Comparison of ENCODE assay signal across 8 mouse cellular contexts in genomic region chr2:30134378-30134711, GRCm38 (mm10). TPM values are rescaled to one million over a fixed set of nuclear protein-coding genes. Genes with fewer than 3 reads are reported as not detected.
DNase-seq lines count a peak whose midpoint lies in the region; ATAC-seq and TF ChIP-seq lines count a peak whose summit lies in the region.

No protein-coding gene starts in this region.

- WGBS in cerebellum, adult 2 months, result 5% methylated on average over 6 of the region's 6 CpGs
- WGBS in forebrain, postnatal 0 days, result 24% methylated on average over 6 of the region's 6 CpGs
- 10% methylated on average over 6 of the region's 6 CpGs for WGBS in liver, embryonic 13.5 days (ENCODE audit: insufficient replicate concordance)

- peak overlapping the region; percentile 85 for H3K4me2 ChIP-seq in CH12.LX (ENCODE audit: insufficient read depth, low read depth, poor library complexity, severe bottlenecking)
- peak overlapping the region; percentile 88 for H3K4me2 ChIP-seq in forebrain, postnatal 0 days (ENCODE audit: low read depth)
- H3K4me2 ChIP-seq in liver, embryonic 13.5 days, result peak overlapping the region; percentile 96

- TF ChIP-seq CTCF in cerebellum, adult 2 months (IDR thresholded peaks at IDR 0.05; ENCODE audit: borderline replicate concordance, insufficient read depth, low read depth, low read length), result no peak
- TF ChIP-seq CTCF in CH12.LX (conservative IDR thresholded peaks at IDR 0.05 in 1 of 2, IDR thresholded peaks at IDR 0.05 in 1 of 2; ENCODE audit: low read depth in 2 of 2, low read length in 2 of 2), result no peak
- no peak for TF ChIP-seq CTCF in forebrain, postnatal 0 days (IDR thresholded peaks at IDR 0.05; ENCODE audit: low read depth)

- no peak for DNase-seq in cerebellum, adult 2 months
- no peak for DNase-seq in cerebellum, adult 11 months
- DNase-seq in CH12.LX (ENCODE audit: extremely low read depth), result no peak
- DNase-seq in forebrain, postnatal 0 days, result no peak
- no peak for DNase-seq in liver, embryonic 13.5 days
- DNase-seq in urinary bladder, adult 18-20 months (ENCODE audit: low spot score in 2 of 2), result no peak
- no peak for DNase-seq in layer of hippocampus, postnatal 10 days (ENCODE audit: low spot score in 2 of 2)
- DNase-seq in adrenal gland, postnatal 25 days, result no peak

- H3K4me1 ChIP-seq in cerebellum, adult 2 months (ENCODE audit: control insufficient read depth, insufficient read depth, low read length), result peaks cover 3% of the 10 kb centered on the region; the same call in 1 of the 2 replicates
- H3K4me1 ChIP-seq in CH12.LX (ENCODE audit: control insufficient read depth in 1 of 2, insufficient read depth in 2 of 2), result peaks cover 0 to 24% of the 10 kb centered on the region in 2 experiments; a peak in 2 of 4 replicates
- peaks cover 21% of the 10 kb centered on the region for H3K4me1 ChIP-seq in forebrain, postnatal 0 days (ENCODE audit: insufficient read depth)
- H3K4me1 ChIP-seq in liver, embryonic 13.5 days (replicated peaks), result peaks cover 53% of the 10 kb centered on the region

- H3K9ac ChIP-seq in CH12.LX (ENCODE audit: insufficient read depth, low read depth), result peak overlapping the region; percentile 65
- peak overlapping the region; percentile 77 for H3K9ac ChIP-seq in forebrain, postnatal 0 days
- peak overlapping the region; percentile 89 for H3K9ac ChIP-seq in liver, embryonic 13.5 days

- in situ Hi-C loops in CH12.LX (cut with MboI; ENCODE audit: low pct_ligation_motif_present, low pct_unique_long_range_greater_than_20kb, low sequenced_read_pairs), result no loop called here

- no peaks in the 10 kb centered on the region for H3K27me3 ChIP-seq in cerebellum, adult 2 months (ENCODE audit: control insufficient read depth, insufficient read depth, low read length)
- H3K27me3 ChIP-seq in CH12.LX (replicated peaks), result no peaks in the 10 kb centered on the region
- no peaks in the 10 kb centered on the region for H3K27me3 ChIP-seq in forebrain, postnatal 0 days (ENCODE audit: insufficient read depth, low read length)
- no peaks in the 10 kb centered on the region for H3K27me3 ChIP-seq in liver, embryonic 13.5 days

- no peak for ATAC-seq in forebrain, postnatal 0 days
- no peak for ATAC-seq in liver, embryonic 13.5 days (ENCODE audit: low read depth)

- no peak for TF ChIP-seq RAD21 in CH12.LX (IDR thresholded peaks at IDR 0.05; ENCODE audit: low read depth, low read length)

- no peaks in the 10 kb centered on the region for H3K9me3 ChIP-seq in CH12.LX (replicated peaks; ENCODE audit: low read length)
- H3K9me3 ChIP-seq in forebrain, postnatal 0 days (ENCODE audit: low read length), result no peaks in the 10 kb centered on the region
- H3K9me3 ChIP-seq in liver, embryonic 13.5 days (replicated peaks), result no peaks in the 10 kb centered on the region

- H3K79me2 ChIP-seq in CH12.LX (replicated peaks; ENCODE audit: control insufficient read depth, extremely low read depth, insufficient read depth, poor library complexity, severe bottlenecking), result no peaks in the 10 kb centered on the region

- TF ChIP-seq POLR2A in cerebellum, adult 2 months (IDR thresholded peaks at IDR 0.05; ENCODE audit: borderline replicate concordance, insufficient read depth, low read length), result no peak
- TF ChIP-seq POLR2A in CH12.LX (IDR thresholded peaks at IDR 0.05; ENCODE audit: low read depth, low read length), result no peak

- peak overlapping the region; percentile 65 for H3K4me3 ChIP-seq in cerebellum, adult 2 months (replicated peaks; ENCODE audit: insufficient read depth, low read depth, low read length)
- peak overlapping the region; percentile 75 to 93 (median 76) for H3K4me3 ChIP-seq in CH12.LX (replicated peaks in 1 of 3; ENCODE audit: low read depth in 2 of 3, low read length in 2 of 3, poor library complexity in 1 of 3)
- peak overlapping the region; percentile 88 for H3K4me3 ChIP-seq in forebrain, postnatal 0 days (ENCODE audit: low read depth, low read length)
- H3K4me3 ChIP-seq in liver, embryonic 13.5 days (replicated peaks), result peak overlapping the region; percentile 93

- H3K27ac ChIP-seq in cerebellum, adult 2 months (ENCODE audit: insufficient read depth, low read length), result no peak overlapping the region
- no peak overlapping the region for H3K27ac ChIP-seq in CH12.LX (ENCODE audit: insufficient read depth, low read depth)
- peak overlapping the region; percentile 69 for H3K27ac ChIP-seq in forebrain, postnatal 0 days (ENCODE audit: low read depth, low read length)
- peak overlapping the region; percentile 89 for H3K27ac ChIP-seq in liver, embryonic 13.5 days

- TF ChIP-seq EP300 in CH12.LX (IDR thresholded peaks at IDR 0.05; ENCODE audit: low read length), result no peak

- H3K36me3 ChIP-seq in CH12.LX (replicated peaks in 1 of 2; ENCODE audit: control insufficient read depth in 1 of 2, insufficient read depth in 1 of 2, low read length in 1 of 2), result peaks cover 8 to 37% of the 10 kb centered on the region in 2 experiments
- H3K36me3 ChIP-seq in forebrain, postnatal 0 days (ENCODE audit: insufficient read depth), result peaks cover 14% of the 10 kb centered on the region
- peaks cover 16% of the 10 kb centered on the region for H3K36me3 ChIP-seq in liver, embryonic 13.5 days

- dilution Hi-C loops in CH12.LX (cut with MboI; ENCODE audit: extremely low pct_ligation_motif_present, extremely low pct_unique_long_range_greater_than_20kb, low sequenced_read_pairs), result no loop called here

TF ChIP-seq in CH12.LX, 34 proteins besides CTCF, POLR2A, EP300 and RAD21:
- TF ChIP-seq GABPA (IDR thresholded peaks at IDR 0.05; ENCODE audit: insufficient replicate concordance, low read depth, low read length), result no peak

RNA-seq across cellular contexts. Expression of gene Tbc1d13, which starts 0.8 kb away (rescaled TPM):
- polyA plus RNA-seq in cerebellum, adult 2 months (2012; rRNA removed), result 57.7 and 58.2 TPM in 2 replicates
- total RNA-seq in CH12.LX (2012; rRNA removed) (32.1 and 35.1 TPM in 2 replicates), CH12.LX (2014; rRNA removed) (21.4 and 25.9 TPM in 2 replicates)
- 36.1 and 36.8 TPM in 2 replicates for polyA plus RNA-seq in CH12.LX (2012; ENCODE audit: insufficient read length, low read depth)
- 116 and 135 TPM in 2 replicates for total RNA-seq in forebrain, postnatal 0 days (2014; rRNA removed)
- 5.0 and 8.3 TPM in 2 replicates for polyA plus RNA-seq in forebrain, postnatal 0 days (2015; fragmentation: Nextera tagmentation; extraction: Ambion mirVana)
- polyA plus RNA-seq in liver, embryonic 13.5 days (2015; fragmentation: Nextera tagmentation; extraction: Ambion mirVana), result 2.8 and 3.7 TPM in 2 replicates
- 10 to 100 TPM; 72.6 to 73.5 TPM for total RNA-seq in layer of hippocampus, postnatal 10 days (2021)
- total RNA-seq in adrenal gland, postnatal 25 days (2021), result 54.0 and 71.3 TPM in 2 replicates

RNA-seq across cellular contexts. Expression of gene Zer1, which starts 10.0 kb away (rescaled TPM):
- 137 and 154 TPM in 2 replicates for polyA plus RNA-seq in cerebellum, adult 2 months (2012; rRNA removed)
- 9.5 and 13.4 TPM in 2 replicates for total RNA-seq in CH12.LX (2012; rRNA removed)
- total RNA-seq in CH12.LX (2014; rRNA removed), result 4.8 and 5.5 TPM in 2 replicates
- 13.3 and 15.0 TPM in 2 replicates for polyA plus RNA-seq in CH12.LX (2012; ENCODE audit: insufficient read length, low read depth)
- total RNA-seq in forebrain, postnatal 0 days (2014; rRNA removed), result 51.9 and 70.2 TPM in 2 replicates
- 5.4 and 10.3 TPM in 2 replicates for polyA plus RNA-seq in forebrain, postnatal 0 days (2015; fragmentation: Nextera tagmentation; extraction: Ambion mirVana)
- polyA plus RNA-seq in liver, embryonic 13.5 days (2015; fragmentation: Nextera tagmentation; extraction: Ambion mirVana), result 2.2 and 2.6 TPM in 2 replicates
- 100 to 1,000 TPM; 121 to 126 TPM for total RNA-seq in layer of hippocampus, postnatal 10 days (2021)
- 40.0 and 51.7 TPM in 2 replicates for total RNA-seq in adrenal gland, postnatal 25 days (2021)

RNA-seq across cellular contexts. Expression of gene Endog, which starts 36.9 kb away (rescaled TPM):
- 52.9 and 54.1 TPM in 2 replicates for polyA plus RNA-seq in cerebellum, adult 2 months (2012; rRNA removed)
- total RNA-seq in CH12.LX (2012; rRNA removed) (9.2 and 9.7 TPM in 2 replicates), CH12.LX (2014; rRNA removed) (0.23 TPM in 1 of 2 replicates, not detected in the other)
- not detected in 2 replicates for polyA plus RNA-seq in CH12.LX (2012; ENCODE audit: insufficient read length, low read depth)
- 31.8 and 37.1 TPM in 2 replicates for total RNA-seq in forebrain, postnatal 0 days (2014; rRNA removed)
- 29.0 and 31.1 TPM in 2 replicates for polyA plus RNA-seq in forebrain, postnatal 0 days (2015; fragmentation: Nextera tagmentation; extraction: Ambion mirVana)
- 14.2 and 15.6 TPM in 2 replicates for polyA plus RNA-seq in liver, embryonic 13.5 days (2015; fragmentation: Nextera tagmentation; extraction: Ambion mirVana)
- total RNA-seq in layer of hippocampus, postnatal 10 days (2021), result 10 to 100 TPM; 23.4 to 24.6 TPM
- 29.5 and 34.8 TPM in 2 replicates for total RNA-seq in adrenal gland, postnatal 25 days (2021)

RNA-seq across cellular contexts. Expression of gene Zdhhc12, which starts 40.9 kb away (rescaled TPM):
- polyA plus RNA-seq in cerebellum, adult 2 months (2012; rRNA removed), result 14.4 and 15.5 TPM in 2 replicates
- 33.7 and 36.5 TPM in 2 replicates for total RNA-seq in CH12.LX (2012; rRNA removed)
- 15.3 and 15.6 TPM in 2 replicates for total RNA-seq in CH12.LX (2014; rRNA removed)
- 34.7 and 42.8 TPM in 2 replicates for polyA plus RNA-seq in CH12.LX (2012; ENCODE audit: insufficient read length, low read depth)
- total RNA-seq in forebrain, postnatal 0 days (2014; rRNA removed), result 19.5 and 25.7 TPM in 2 replicates
- polyA plus RNA-seq in forebrain, postnatal 0 days (2015; fragmentation: Nextera tagmentation; extraction: Ambion mirVana), result 20.8 and 23.3 TPM in 2 replicates
- 22.8 and 23.9 TPM in 2 replicates for polyA plus RNA-seq in liver, embryonic 13.5 days (2015; fragmentation: Nextera tagmentation; extraction: Ambion mirVana)
- total RNA-seq in layer of hippocampus, postnatal 10 days (2021), result 10 to 100 TPM; 19.6 to 19.7 TPM
- total RNA-seq in adrenal gland, postnatal 25 days (2021), result 26.0 and 27.4 TPM in 2 replicates

RNA-seq across cellular contexts. Expression of gene Spout1, which starts 43.9 kb away (rescaled TPM):
- 50.5 and 52.7 TPM in 2 replicates for polyA plus RNA-seq in cerebellum, adult 2 months (2012; rRNA removed)
- total RNA-seq in CH12.LX (2012; rRNA removed), result 49.2 and 56.7 TPM in 2 replicates
- total RNA-seq in CH12.LX (2014; rRNA removed), result 34.8 and 38.4 TPM in 2 replicates
- polyA plus RNA-seq in CH12.LX (2012; ENCODE audit: insufficient read length, low read depth), result 62.3 and 63.7 TPM in 2 replicates
- total RNA-seq in forebrain, postnatal 0 days (2014; rRNA removed), result 36.1 and 40.1 TPM in 2 replicates
- polyA plus RNA-seq in forebrain, postnatal 0 days (2015; fragmentation: Nextera tagmentation; extraction: Ambion mirVana), result 50.3 and 53.5 TPM in 2 replicates
- 40.5 and 42.5 TPM in 2 replicates for polyA plus RNA-seq in liver, embryonic 13.5 days (2015; fragmentation: Nextera tagmentation; extraction: Ambion mirVana)
- total RNA-seq in layer of hippocampus, postnatal 10 days (2021), result 10 to 100 TPM; 31.2 to 35.3 TPM
- total RNA-seq in adrenal gland, postnatal 25 days (2021), result 25.9 and 28.7 TPM in 2 replicates

Comparison
In these comparisons a context has a peak if more than half of its experiments do, and no peak if none do; other contexts are left out.
1. H3K27ac ChIP-seq: peak in forebrain, postnatal 0 days (single experiment) and liver, embryonic 13.5 days (single experiment); none in cerebellum, adult 2 months (single experiment) and CH12.LX (single experiment).
2. Peak in every context shown above with its lines, with median percentiles within 50 percentile points of each other: H3K4me3 ChIP-seq, H3K4me2 ChIP-seq and H3K9ac ChIP-seq.